Mouse (Mus musculus) heart, adult 11 months (tissue): ENCODE measurements around the gene Guca1a.
"Not testable (repeated sequence)": the region's sequence is repeated elsewhere in the genome, so short reads cannot be mapped to it uniquely, and the experiment has no call there.

Experiments
- DNase-seq: peaks from one replicate; pipeline ENCODE4 v3.0.0; 2022

Guca1a gene

GRCm38 (mm10) chr17:47400451-47400850 lies at the start of gene Guca1a:
TSS of gene Guca1a (minus strand) at chr17:47400584.
- no peak for DNase-seq

GRCm38 (mm10) chr17:47449432-47449831 lies 49.0 kb upstream of the Guca1a start:
- peak; percentile 86 for DNase-seq

GRCm38 (mm10) chr17:47448523-47449372 lies 48.4 kb upstream of the Guca1a start:
- DNase-seq, result peak; percentile 82

GRCm38 (mm10) chr17:47446561-47446960 lies 46.2 kb upstream of the Guca1a start:
- DNase-seq, result no peak

GRCm38 (mm10) chr17:47446025-47446424 lies 45.6 kb upstream of the Guca1a start:
- DNase-seq, result no peak

GRCm38 (mm10) chr17:47445518-47445917 lies 45.1 kb upstream of the Guca1a start:
- no peak for DNase-seq

GRCm38 (mm10) chr17:47444113-47444512 lies 43.7 kb upstream of the Guca1a start:
- DNase-seq, result peak; percentile 69

- no peak for DNase-seq
These were observed 41.9 kb upstream of the Guca1a start for GRCm38 (mm10) chr17:47442271-47442670.

- peak; percentile 70 for DNase-seq
These were observed 41.1 kb upstream of the Guca1a start for GRCm38 (mm10) chr17:47441296-47442051.

GRCm38 (mm10) chr17:47440359-47440890 lies 40.0 kb upstream of the Guca1a start:
- DNase-seq, result no peak

GRCm38 (mm10) chr17:47439396-47440028 lies 39.1 kb upstream of the Guca1a start:
- no peak for DNase-seq

- DNase-seq, result no peak
These were observed 38.2 kb upstream of the Guca1a start for GRCm38 (mm10) chr17:47438611-47439010.

- DNase-seq, result no peak
These were observed 36.6 kb upstream of the Guca1a start, which contains the start of gene 1700001C19Rik for GRCm38 (mm10) chr17:47436907-47437547. TSS of gene 1700001C19Rik (minus strand) at chr17:47437376.

GRCm38 (mm10) chr17:47436156-47436906 lies 35.9 kb upstream of the Guca1a start, which contains the start of gene AI661453:
TSS of gene AI661453 (plus strand) at chr17:47436615.
- DNase-seq, result no peak

- no peak for DNase-seq
These were observed 30.4 kb upstream of the Guca1a start for GRCm38 (mm10) chr17:47430815-47431214.

GRCm38 (mm10) chr17:47428831-47429304 lies 28.5 kb upstream of the Guca1a start:
- DNase-seq, result peak; percentile 92

GRCm38 (mm10) chr17:47427316-47427715 lies 26.9 kb upstream of the Guca1a start:
- DNase-seq, result no peak

- DNase-seq, result no peak
These were observed 23.8 kb upstream of the Guca1a start for GRCm38 (mm10) chr17:47424186-47424585.

GRCm38 (mm10) chr17:47422616-47423015 lies 22.2 kb upstream of the Guca1a start:
- not testable (repeated sequence) for DNase-seq

GRCm38 (mm10) chr17:47421566-47421965 lies 21.2 kb upstream of the Guca1a start:
- DNase-seq, result no peak

- no peak for DNase-seq
These were observed 19.8 kb upstream of the Guca1a start for GRCm38 (mm10) chr17:47420195-47420594.
